Mouse (Mus musculus) liver, postnatal 0 days (tissue): Measurements from ENCODE around the gene Cox6a1.

Experiments
- CTCF ChIP-seq: sonication (generic); IDR thresholded peaks from 2 replicates; pipeline ENCODE4 v1.5.1; 2016; ENCODE audit warnings: antibody characterized with exemption, low read depth
- EP300 ChIP-seq: IDR thresholded peaks from 2 replicates; pipeline ENCODE4 v1.6.1; 2016; ENCODE audit warnings: antibody characterized with exemption, low read depth, mild to moderate bottlenecking

DNA sequence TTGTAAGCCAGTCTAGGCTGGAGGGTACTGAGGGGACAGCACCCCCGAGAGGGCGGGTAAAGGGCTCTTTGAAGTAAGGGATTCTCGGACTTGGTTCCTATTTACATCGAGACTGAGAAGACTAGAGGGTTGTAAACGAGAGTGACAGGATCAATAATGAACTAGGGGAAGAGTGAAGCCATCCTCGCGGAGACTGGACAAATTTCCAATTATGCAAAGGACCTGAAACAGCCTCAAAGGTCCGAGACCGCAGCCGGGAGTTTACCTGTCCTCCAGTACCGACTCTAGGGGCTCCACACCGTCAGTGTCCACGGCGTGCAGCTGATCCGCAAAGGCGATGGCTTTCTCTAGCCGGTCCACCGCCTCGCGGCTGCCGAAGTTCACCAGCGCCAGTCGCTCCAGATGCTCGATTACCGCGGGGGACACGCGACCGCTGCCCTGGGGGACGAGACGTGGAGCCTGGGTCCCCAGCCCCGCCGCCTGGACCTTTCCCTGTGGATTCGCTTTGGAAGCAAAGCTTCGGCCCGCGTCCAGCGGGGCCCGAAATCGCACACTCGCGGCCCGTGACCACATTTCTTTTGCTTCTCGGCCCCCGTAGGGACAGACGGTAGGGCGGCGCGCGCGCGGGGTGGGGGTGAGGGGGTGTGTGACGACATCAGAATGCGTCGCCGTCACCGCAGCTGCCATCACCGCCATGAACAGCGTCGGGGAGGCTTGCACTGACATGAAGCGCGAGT lies 8.0 kb downstream of the Cox6a1 start, which contains the start of the genes Gatc and Triap1:
- TF ChIP-seq CTCF (peak; percentile 21), EP300 (peak; percentile 57; the same call in 1 of the 2 replicates)
